Mouse (Mus musculus) liver, adult 2 months (tissue): ENCODE measurements at regions not wholly inside any gene's neighbourhood (a gene's known extent, or its start where the extent isn't known, plus 50 kb on each side); places are given as distances from the start of the nearest gene placed in this dataset.

Source experiments
- DNase-seq: peaks from one replicate; pipeline ENCODE4 v3.0.0-alpha.2; 2011; ENCODE audit warnings: low read depth, low spot score; ENCODE audit errors: extremely low read depth
- H3K27ac ChIP-seq: fragments of 200-500 bp; replicated peaks from 2 replicates; pipeline ENCODE4 v1.5.1; 2012; ENCODE audit warnings: low read depth, mild to moderate bottlenecking, control low read depth, inconsistent platforms, low read length; ENCODE audit not compliant: insufficient read depth
- H3K27me3 ChIP-seq: fragments of 200-500 bp; 2 replicates; pipeline ENCODE4 v1.6.1; 2012; ENCODE audit warnings: mild to moderate bottlenecking, moderate library complexity, low read length, inconsistent platforms; ENCODE audit not compliant: control insufficient read depth, insufficient read depth
- H3K36me3 ChIP-seq: fragments of 200-500 bp; 2 replicates; pipeline ENCODE4 v1.6.1; 2012; ENCODE audit warnings: low read length, inconsistent platforms; ENCODE audit not compliant: control insufficient read depth, insufficient read depth
- H3K4me1 ChIP-seq: fragments of 200-500 bp; 2 replicates; pipeline ENCODE4 v1.6.1; 2011; ENCODE audit warnings: low read length; ENCODE audit not compliant: control insufficient read depth, insufficient read depth
- H3K4me3 ChIP-seq: fragments of 200-500 bp; 2 replicates; pipeline ENCODE4 v1.5.1; 2011; ENCODE audit warnings: low read depth, mild to moderate bottlenecking, control low read depth, low read length, moderate library complexity; ENCODE audit not compliant: insufficient read depth
- H3K79me2 ChIP-seq: fragments of 200-500 bp; 2 replicates; pipeline ENCODE4 v1.6.1; 2012; ENCODE audit warnings: inconsistent platforms, mild to moderate bottlenecking, low read length, moderate library complexity; ENCODE audit not compliant: control insufficient read depth, insufficient read depth
- H3K9ac ChIP-seq: fragments of 200-500 bp; 2 replicates; pipeline ENCODE4 v1.6.1; 2012; ENCODE audit warnings: low read depth, mild to moderate bottlenecking, control low read depth, inconsistent platforms, low read length
- CTCF ChIP-seq: fragments of 200-500 bp; IDR thresholded peaks from 2 replicates; pipeline ENCODE4 v1.5.1; 2011; ENCODE audit warnings: low read depth, low read length, control low read depth
- POLR2A ChIP-seq: fragments of 200-500 bp; IDR thresholded peaks from 2 replicates; pipeline ENCODE4 v1.6.1; 2011; ENCODE audit warnings: low read length, control low read depth; ENCODE audit not compliant: insufficient read depth; ENCODE audit errors: extremely low read depth
- WGBS: fragments of 180-500 bp; shearing (Covaris S2); methylation state at CpG from one replicate; pipeline ENCODE4 v1.1.7; 2018; 5-methylcytosine and 5-hydroxymethylcytosine counted together

DNA sequence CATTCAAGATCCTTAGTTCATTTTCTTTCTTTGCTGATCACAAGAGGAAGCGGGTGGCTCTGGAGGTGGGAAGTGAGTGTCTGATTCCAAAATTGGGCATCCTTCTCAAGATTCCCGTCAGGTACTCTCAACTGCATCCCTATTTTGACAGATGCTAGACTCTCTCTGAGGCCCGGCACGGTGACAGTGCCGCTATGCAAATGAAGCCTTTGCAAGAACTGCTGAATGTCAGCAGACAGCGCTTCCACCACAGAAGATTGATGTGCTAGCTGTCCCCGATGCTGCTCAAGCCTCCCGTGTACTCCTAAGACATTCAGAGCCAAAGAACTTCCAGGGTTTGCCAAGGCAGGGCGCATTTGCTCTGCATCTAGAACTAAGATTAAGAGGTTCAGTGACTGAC is 50.9 kb upstream of the Cpne4 start:
- WGBS: 80% methylated on average over 9 of the region's 9 CpGs
- Histone ChIP-seq H3K79me2 (no peaks in the 10 kb centered on the region), H3K36me3 (no peaks in the 10 kb centered on the region), H3K27ac (no peak overlapping the region), H3K4me3 (no peak overlapping the region), H3K4me1 (no peaks in the 10 kb centered on the region), H3K9ac (no peak overlapping the region), H3K27me3 (no peaks in the 10 kb centered on the region)
- DNase-seq: no peak
- TF ChIP-seq POLR2A: no peak
- no peak for TF ChIP-seq CTCF

DNA sequence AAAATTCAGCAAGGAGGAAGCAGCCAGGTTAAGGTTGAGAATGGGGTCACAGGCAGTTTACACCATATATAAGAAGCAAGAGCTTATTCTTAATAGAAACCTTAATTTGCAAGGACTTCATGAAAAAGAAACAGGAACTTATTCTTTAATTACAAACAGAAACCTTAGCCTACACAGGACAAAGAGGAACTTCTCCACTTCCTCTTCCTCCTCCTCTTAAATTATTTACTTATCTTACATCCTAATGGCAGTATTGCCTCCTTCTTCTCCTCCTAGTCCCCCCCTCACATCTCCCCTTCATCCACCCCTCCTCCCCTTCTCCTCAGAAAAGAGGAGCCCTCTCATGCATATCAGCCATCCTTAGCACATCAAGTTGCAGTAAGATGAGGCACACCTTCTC is 56.4 kb upstream of the Cpne4 start:
- no peaks in the 10 kb centered on the region for H3K4me1 ChIP-seq
- DNase-seq: peak; percentile 22
- H3K36me3 ChIP-seq: no peaks in the 10 kb centered on the region
- H3K27ac ChIP-seq: no peak overlapping the region
- no peaks in the 10 kb centered on the region for H3K79me2 ChIP-seq
- H3K27me3 ChIP-seq: no peaks in the 10 kb centered on the region
- no peak for TF ChIP-seq CTCF
- H3K4me3 ChIP-seq: no peak overlapping the region
- H3K9ac ChIP-seq: no peak overlapping the region

DNA sequence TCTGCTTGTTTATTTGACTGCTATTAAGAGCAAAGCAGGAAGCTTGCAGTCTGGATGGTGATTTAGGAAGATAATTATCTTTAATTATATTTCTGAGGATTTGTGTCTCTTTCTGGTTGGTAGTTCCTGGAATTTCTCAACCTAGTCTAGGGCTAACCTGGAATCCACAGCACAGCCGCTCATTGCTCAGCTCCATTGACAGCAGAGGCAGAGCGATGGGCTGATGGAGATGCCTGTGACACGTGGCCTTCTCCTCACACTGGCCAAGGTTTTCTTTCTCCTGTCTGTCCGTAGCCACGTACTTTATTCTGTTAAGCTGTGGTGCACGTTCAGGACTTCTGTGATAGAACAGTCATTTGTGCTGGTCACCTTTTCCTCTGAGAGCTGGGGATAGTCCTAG is 57.7 kb upstream of the Cpne4 start:
- TF ChIP-seq POLR2A (no peak), CTCF (no peak)
- Histone ChIP-seq H3K9ac (no peak overlapping the region), H3K79me2 (no peaks in the 10 kb centered on the region), H3K4me1 (no peaks in the 10 kb centered on the region), H3K27me3 (no peaks in the 10 kb centered on the region), H3K27ac (no peak overlapping the region), H3K36me3 (no peaks in the 10 kb centered on the region), H3K4me3 (no peak overlapping the region)
- 70% methylated on average over 6 of the region's 6 CpGs for WGBS
- no peak for DNase-seq

DNA sequence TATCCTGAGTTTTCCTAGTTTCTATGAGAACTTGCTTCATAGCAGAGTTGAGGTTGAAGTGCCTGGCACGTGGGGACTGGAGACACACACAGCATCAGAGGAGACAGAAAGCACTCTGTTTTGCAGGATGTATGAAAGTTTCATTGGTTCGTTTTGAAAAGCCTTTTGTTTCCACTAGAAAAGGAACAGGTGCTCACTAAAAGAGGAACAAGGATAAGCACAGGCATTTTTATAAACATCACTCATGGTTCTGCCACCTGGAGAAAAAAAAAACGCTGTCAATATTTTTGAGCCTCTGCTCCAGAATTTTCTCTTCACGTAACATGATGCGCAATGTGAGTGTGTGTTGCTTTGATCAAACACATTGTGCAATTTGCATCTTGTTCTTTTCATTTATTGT is 64.6 kb upstream of the Cpne4 start:
- no peak for DNase-seq
- Histone ChIP-seq H3K4me1 (no peaks in the 10 kb centered on the region), H3K4me3 (no peak overlapping the region), H3K79me2 (no peaks in the 10 kb centered on the region), H3K9ac (no peak overlapping the region), H3K36me3 (no peaks in the 10 kb centered on the region), H3K27ac (no peak overlapping the region), H3K27me3 (no peaks in the 10 kb centered on the region)
- WGBS: 71% methylated on average over 5 of the region's 5 CpGs
- TF ChIP-seq POLR2A (no peak), CTCF (no peak)

DNA sequence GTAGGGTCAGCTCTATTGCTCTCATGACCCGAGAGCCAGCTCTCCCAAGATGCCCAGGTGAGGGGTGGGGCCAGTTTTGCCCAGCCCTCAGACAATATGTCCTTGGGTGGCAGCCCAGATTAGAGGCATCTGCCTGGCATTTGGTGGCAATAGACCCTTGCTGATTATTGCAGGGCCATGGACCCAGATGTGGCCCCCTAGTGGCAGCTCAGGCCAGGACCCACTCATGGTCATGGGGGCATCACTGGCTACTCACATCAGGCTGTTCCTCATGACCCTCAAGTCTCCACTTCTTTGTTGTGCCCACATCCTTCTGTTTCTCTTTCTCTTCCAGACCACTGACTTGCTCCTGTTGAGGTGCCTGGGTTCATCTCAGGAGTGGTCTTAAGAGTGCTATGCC is 66.4 kb upstream of the Cpne4 start:
- WGBS: 83% methylated on average over 1 of the region's 1 CpGs
- no peaks in the 10 kb centered on the region for H3K79me2 ChIP-seq

DNA sequence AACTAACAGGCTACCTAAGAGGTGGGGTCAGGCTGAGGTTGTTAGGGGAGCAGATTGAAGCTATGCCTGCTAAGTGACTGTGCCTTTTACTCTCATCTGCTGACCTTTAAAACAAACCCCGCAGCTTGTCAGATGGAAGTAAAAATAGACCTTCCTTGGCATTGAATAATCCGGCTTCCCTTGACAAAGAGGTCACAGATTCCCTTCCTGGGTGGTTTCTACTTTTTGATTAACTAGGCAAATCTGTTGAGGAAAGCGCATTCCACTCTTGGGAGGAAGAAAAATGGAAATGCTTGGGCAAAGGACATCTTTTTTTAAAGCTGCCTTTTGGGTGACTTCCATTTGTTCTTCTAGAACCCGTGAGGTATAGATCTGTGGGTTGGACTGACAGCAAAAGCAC is 72.3 kb upstream of the Cpne4 start:
- Histone ChIP-seq H3K4me1 (no peaks in the 10 kb centered on the region; the same call in 1 of the 2 replicates), H3K36me3 (no peaks in the 10 kb centered on the region), H3K9ac (no peak overlapping the region), H3K27ac (no peak overlapping the region), H3K4me3 (no peak overlapping the region), H3K27me3 (no peaks in the 10 kb centered on the region), H3K79me2 (no peaks in the 10 kb centered on the region)
- no peak for DNase-seq
- TF ChIP-seq POLR2A (no peak), CTCF (no peak)
- WGBS: 70% methylated on average over 4 of the region's 4 CpGs

More for the DNA sequence above, 66.4 kb upstream of the Cpne4 start:
- no peak for DNase-seq
- no peak overlapping the region for H3K4me3 ChIP-seq
- H3K27ac ChIP-seq: no peak overlapping the region
- no peaks in the 10 kb centered on the region for H3K4me1 ChIP-seq
- H3K36me3 ChIP-seq: no peaks in the 10 kb centered on the region
- no peaks in the 10 kb centered on the region for H3K27me3 ChIP-seq
- no peak overlapping the region for H3K9ac ChIP-seq
- TF ChIP-seq POLR2A: no peak
- TF ChIP-seq CTCF: peak; percentile 44
